In the genomic region with DNA sequence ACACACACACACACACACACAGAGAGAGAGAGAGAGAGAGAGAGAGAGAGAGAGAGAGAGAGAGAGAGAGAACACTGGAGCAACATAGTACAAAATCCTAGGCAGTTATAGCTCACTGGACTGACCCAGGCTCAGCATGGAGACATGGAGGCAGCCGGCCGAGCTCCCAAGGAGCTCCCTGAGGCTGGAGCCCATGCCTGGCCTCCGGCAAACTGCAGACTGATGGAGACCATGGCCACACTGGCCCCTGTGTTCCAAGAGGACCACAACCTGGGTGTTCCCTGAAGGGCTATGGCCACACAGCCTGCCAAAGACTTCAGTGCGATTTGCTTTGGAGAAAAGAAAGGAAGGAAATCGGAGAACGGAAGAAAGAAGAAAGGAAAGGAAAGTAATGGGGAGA, we compare ENCODE assay signal across 10 mouse cellular contexts.
DNase-seq lines count a peak whose midpoint lies in the region; ATAC-seq and TF ChIP-seq lines count a peak whose summit lies in the region.
"Had no signal": no experiment of that assay in that cellular context is flagged by ENCODE, and none has a peak within 500 bp of the region (broad histone marks: within the 10 kb centered on the region; RNA-seq: fewer than 3 reads in every experiment).

No protein-coding gene starts in this region.

- H3K9ac ChIP-seq in CH12.LX (ENCODE audit: insufficient read depth, low read depth) = no peak overlapping the region
- H3K9ac ChIP-seq in forebrain, embryonic 14.5 days (ENCODE audit: low read length) = no peak overlapping the region
- no peak overlapping the region; the same call in 1 of the 2 replicates for H3K9ac ChIP-seq in limb, embryonic 11.5 days (ENCODE audit: low read length)
- H3K9ac ChIP-seq: liver, embryonic 13.5 days had no signal

- H3K4me3 ChIP-seq in CH12.LX (replicated peaks in 1 of 3; ENCODE audit: low read depth in 2 of 3, low read length in 2 of 3, poor library complexity in 1 of 3) = no peak overlapping the region
- no peak overlapping the region for H3K4me3 ChIP-seq in forebrain, embryonic 14.5 days (ENCODE audit: low read depth, low read length)
- H3K4me3 ChIP-seq in limb, embryonic 11.5 days (ENCODE audit: low read depth, low read length) = no peak overlapping the region
- H3K4me3 ChIP-seq: liver, embryonic 13.5 days had no signal

- in situ Hi-C loops in CH12.LX (cut with MboI; ENCODE audit: low pct_ligation_motif_present, low pct_unique_long_range_greater_than_20kb, low sequenced_read_pairs) = no loop called here

- WGBS in forebrain, embryonic 14.5 days = 42% methylated on average over 6 of the region's 6 CpGs
- WGBS in limb, embryonic 11.5 days = 59% methylated on average over 6 of the region's 6 CpGs

- ATAC-seq in frontal cortex, adult (ENCODE audit: low TSS enrichment) = peak; percentile 21; the same call in 1 of the 2 replicates
- ATAC-seq in forebrain, embryonic 14.5 days = peak; percentile 48; the same call in 1 of the 2 replicates
- ATAC-seq in limb, embryonic 11.5 days (ENCODE audit: insufficient number of reproducible peaks, low FRiP score, low TSS enrichment, low read depth) = no peak

- H3K79me2 ChIP-seq in CH12.LX (replicated peaks; ENCODE audit: control insufficient read depth, extremely low read depth, insufficient read depth, poor library complexity, severe bottlenecking) = no peaks in the 10 kb centered on the region

- intact Hi-C loops in left cerebral cortex, postnatal 36 days (cut with DNase I) = no loop called here

- TF ChIP-seq RAD21 in CH12.LX (IDR thresholded peaks at IDR 0.05; ENCODE audit: low read depth, low read length) = no peak

- no peak for TF ChIP-seq EP300 in CH12.LX (IDR thresholded peaks at IDR 0.05; ENCODE audit: low read length)

- H3K4me2 ChIP-seq in CH12.LX (ENCODE audit: insufficient read depth, low read depth, poor library complexity, severe bottlenecking) = peak overlapping the region; percentile 67
- H3K4me2 ChIP-seq in forebrain, embryonic 14.5 days (ENCODE audit: low read length) = peak overlapping the region; percentile 23
- peak overlapping the region; percentile 27; the same call in 1 of the 2 replicates for H3K4me2 ChIP-seq in limb, embryonic 11.5 days (ENCODE audit: low read depth, severe bottlenecking)
- H3K4me2 ChIP-seq: liver, embryonic 13.5 days had no signal

- dilution Hi-C loops in CH12.LX (cut with MboI; ENCODE audit: extremely low pct_ligation_motif_present, extremely low pct_unique_long_range_greater_than_20kb, low sequenced_read_pairs) = no loop called here

- TF ChIP-seq CTCF in CH12.LX (conservative IDR thresholded peaks at IDR 0.05 in 1 of 2, IDR thresholded peaks at IDR 0.05 in 1 of 2; ENCODE audit: low read depth in 2 of 2, low read length in 2 of 2) = no peak

- no peaks in the 10 kb centered on the region for H3K9me3 ChIP-seq in CH12.LX (replicated peaks; ENCODE audit: low read length)
- H3K9me3 ChIP-seq in forebrain, embryonic 14.5 days (replicated peaks; ENCODE audit: control insufficient read depth, low read length) = no peaks in the 10 kb centered on the region
- no peaks in the 10 kb centered on the region for H3K9me3 ChIP-seq in limb, embryonic 11.5 days (ENCODE audit: control insufficient read depth, low read length)
- H3K9me3 ChIP-seq: liver, embryonic 13.5 days had no signal

- peaks cover 6 to 17% of the 10 kb centered on the region in 2 experiments; a peak in 2 of 4 replicates for H3K4me1 ChIP-seq in CH12.LX (ENCODE audit: control insufficient read depth in 1 of 2, insufficient read depth in 2 of 2)
- H3K4me1 ChIP-seq in forebrain, embryonic 14.5 days (ENCODE audit: control insufficient read depth, insufficient read depth, low read length) = peaks cover 7% of the 10 kb centered on the region
- H3K4me1 ChIP-seq in limb, embryonic 11.5 days (ENCODE audit: control insufficient read depth, insufficient read depth, low read length) = 0 out of 2 replicates have a peak, but pooled peaks cover 3% of the 10 kb centered on the region
- H3K4me1 ChIP-seq: liver, embryonic 13.5 days had no signal

- no peak for DNase-seq in frontal cortex, postnatal 25 days (ENCODE audit: low spot score in 2 of 2)
- DNase-seq in CH12.LX (ENCODE audit: extremely low read depth) = no peak
- no peak for DNase-seq in forebrain, embryonic 14.5 days (ENCODE audit: low spot score)
- DNase-seq in limb, embryonic 11.5 days (ENCODE audit: low spot score) = peak; percentile 31
- DNase-seq in urinary bladder, postnatal 36 days (ENCODE audit: low spot score in 2 of 2) = no peak
- DNase-seq in left cerebral cortex, postnatal 36 days (ENCODE audit: low spot score in 2 of 2) = no peak
- DNase-seq in right cerebral cortex, postnatal 14 days = no peak
- DNase-seq: liver, embryonic 13.5 days; thymus, adult 18-20 months had no signal

- H3K36me3 ChIP-seq in CH12.LX (replicated peaks in 1 of 2; ENCODE audit: control insufficient read depth in 1 of 2, insufficient read depth in 1 of 2, low read length in 1 of 2) = no peaks in the 10 kb centered on the region
- H3K36me3 ChIP-seq in forebrain, embryonic 14.5 days (ENCODE audit: control insufficient read depth, insufficient read depth, low read length) = no peaks in the 10 kb centered on the region
- no peaks in the 10 kb centered on the region for H3K36me3 ChIP-seq in limb, embryonic 11.5 days (ENCODE audit: control insufficient read depth, insufficient read depth, low read length)
- H3K36me3 ChIP-seq: liver, embryonic 13.5 days had no signal

- no peak for TF ChIP-seq POLR2A in CH12.LX (IDR thresholded peaks at IDR 0.05; ENCODE audit: low read depth, low read length)

- no peak overlapping the region for H3K27ac ChIP-seq in CH12.LX (ENCODE audit: insufficient read depth, low read depth)
- no peak overlapping the region for H3K27ac ChIP-seq in forebrain, embryonic 14.5 days (ENCODE audit: low read depth, low read length)
- peak overlapping the region; percentile 64; the same call in 1 of the 2 replicates for H3K27ac ChIP-seq in limb, embryonic 11.5 days (replicated peaks; ENCODE audit: low read depth, low read length)
- H3K27ac ChIP-seq: liver, embryonic 13.5 days had no signal

- peaks cover 2% of the 10 kb centered on the region for H3K27me3 ChIP-seq in CH12.LX (replicated peaks)
- H3K27me3 ChIP-seq in forebrain, embryonic 14.5 days (replicated peaks; ENCODE audit: control insufficient read depth, insufficient read depth, low read length) = no peaks in the 10 kb centered on the region
- no peaks in the 10 kb centered on the region for H3K27me3 ChIP-seq in limb, embryonic 11.5 days (ENCODE audit: control insufficient read depth, insufficient read depth, low read length)
- H3K27me3 ChIP-seq: liver, embryonic 13.5 days had no signal

TF ChIP-seq in CH12.LX, 34 proteins besides CTCF, POLR2A, EP300 and RAD21:
- TF ChIP-seq NRF1 (IDR thresholded peaks at IDR 0.05; ENCODE audit: low read depth, low read length) = no peak
- TF ChIP-seq ELF1 (IDR thresholded peaks at IDR 0.05; ENCODE audit: low read depth, low read length) = no peak
- no peak for TF ChIP-seq SIN3A (IDR thresholded peaks at IDR 0.05; ENCODE audit: low read length)
- TF ChIP-seq ZC3H11A (IDR thresholded peaks at IDR 0.05; ENCODE audit: low read depth, low read length) = no peak
- no peak for TF ChIP-seq UBTF (IDR thresholded peaks at IDR 0.05; ENCODE audit: low read depth, low read length)
- TF ChIP-seq ETS1 (conservative IDR thresholded peaks at IDR 0.05; ENCODE audit: low read depth, low read length) = no peak
- no peak for TF ChIP-seq ZMIZ1 (IDR thresholded peaks at IDR 0.05; ENCODE audit: low read depth, low read length)
- TF ChIP-seq RCOR1 (conservative IDR thresholded peaks at IDR 0.05; ENCODE audit: low read depth, low read length) = no peak
- no peak for TF ChIP-seq MYC (IDR thresholded peaks at IDR 0.05; ENCODE audit: low read depth, low read length)
- no peak for TF ChIP-seq SMC3 (IDR thresholded peaks at IDR 0.05; ENCODE audit: low read depth, low read length)
- no peak for TF ChIP-seq CHD2 (IDR thresholded peaks at IDR 0.05; ENCODE audit: low read length)
- TF ChIP-seq MAZ (IDR thresholded peaks at IDR 0.05; ENCODE audit: low read depth, low read length) = no peak
- no peak for TF ChIP-seq MAFK (IDR thresholded peaks at IDR 0.05; ENCODE audit: insufficient replicate concordance, low read length)
- no peak for TF ChIP-seq CHD1 (IDR thresholded peaks at IDR 0.05; ENCODE audit: low read depth, low read length)
- no peak for TF ChIP-seq USF2 (conservative IDR thresholded peaks at IDR 0.05; ENCODE audit: low read depth, low read length)
- TF ChIP-seq ZKSCAN1 (IDR thresholded peaks at IDR 0.05; ENCODE audit: borderline replicate concordance, low read depth, low read length) = no peak
- no peak for TF ChIP-seq E2F4 (IDR thresholded peaks at IDR 0.05; ENCODE audit: insufficient replicate concordance, low read depth, low read length)
- no peak for TF ChIP-seq TCF12 (IDR thresholded peaks at IDR 0.05; ENCODE audit: low read depth, low read length)
- TF ChIP-seq ZNF384 (IDR thresholded peaks at IDR 0.05; ENCODE audit: low read depth, low read length) = no peak
